Mouse (Mus musculus): ENCODE data around the gene Tppp3.

Tppp3 gene

DNA sequence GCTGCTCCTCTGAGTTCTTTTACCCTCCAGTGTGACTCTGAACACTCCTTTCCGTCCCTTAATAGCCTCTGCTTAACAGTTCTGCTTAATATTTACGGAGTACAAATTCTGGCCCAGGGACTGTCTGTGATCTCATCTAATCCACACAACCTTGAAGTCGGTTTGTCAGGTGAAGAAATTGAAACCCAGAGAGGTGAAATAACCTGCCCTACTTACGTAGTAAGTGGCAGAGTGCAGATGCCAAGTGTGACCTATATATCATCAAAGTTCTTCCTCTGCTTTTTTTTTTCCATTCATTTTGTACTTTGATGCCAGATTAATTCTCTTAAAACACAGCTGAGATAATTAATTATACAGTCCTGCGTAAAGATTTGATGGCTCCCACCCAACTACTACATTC, 37.2 kb downstream of the Tppp3 start:
- no peak for DNase-seq (ENCODE audit: extremely low spot score, low spot score)

DNA sequence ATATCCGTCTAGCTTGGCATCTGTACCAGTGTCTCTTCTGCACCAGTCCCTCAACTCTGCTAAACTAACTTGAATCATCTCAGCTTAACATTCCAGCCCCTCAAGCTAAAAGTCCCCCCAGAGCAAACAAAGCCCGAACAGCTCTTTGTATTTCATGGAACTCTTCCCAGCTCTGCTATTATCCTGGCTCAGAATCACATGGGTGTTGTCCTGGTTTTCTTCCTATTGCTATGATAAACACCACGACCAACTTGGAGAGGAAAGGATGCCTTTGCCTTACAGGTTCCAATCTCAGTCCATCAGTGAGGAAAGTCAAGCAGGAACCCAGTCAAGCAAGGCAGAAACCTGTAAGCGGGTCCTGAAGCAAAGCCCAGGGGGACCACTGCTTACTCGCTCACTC, 37.8 kb downstream of the Tppp3 start:
- no peak for DNase-seq (ENCODE audit: extremely low spot score, low spot score)

DNA sequence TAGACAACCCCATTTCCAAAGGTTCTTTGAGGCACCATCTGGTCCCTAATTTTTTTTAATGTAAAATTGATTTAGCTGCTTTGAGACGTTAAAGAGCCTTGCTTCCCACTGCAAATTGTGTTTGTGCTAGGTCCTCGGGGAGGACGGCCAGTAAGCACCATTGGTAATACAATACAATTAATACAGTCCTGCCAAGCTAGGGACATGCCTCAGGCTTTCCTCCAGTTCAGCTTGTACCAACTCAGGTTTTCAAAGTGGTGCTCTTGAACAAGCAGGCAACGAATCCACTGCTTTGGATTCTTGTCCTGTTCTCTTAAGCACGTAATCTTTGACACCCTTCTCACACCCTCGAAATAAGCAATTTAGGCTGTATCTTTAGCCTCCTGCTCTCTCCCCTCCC, 38.3 kb downstream of the Tppp3 start:
- DNase-seq (ENCODE audit: extremely low spot score, low spot score), result no peak

DNA sequence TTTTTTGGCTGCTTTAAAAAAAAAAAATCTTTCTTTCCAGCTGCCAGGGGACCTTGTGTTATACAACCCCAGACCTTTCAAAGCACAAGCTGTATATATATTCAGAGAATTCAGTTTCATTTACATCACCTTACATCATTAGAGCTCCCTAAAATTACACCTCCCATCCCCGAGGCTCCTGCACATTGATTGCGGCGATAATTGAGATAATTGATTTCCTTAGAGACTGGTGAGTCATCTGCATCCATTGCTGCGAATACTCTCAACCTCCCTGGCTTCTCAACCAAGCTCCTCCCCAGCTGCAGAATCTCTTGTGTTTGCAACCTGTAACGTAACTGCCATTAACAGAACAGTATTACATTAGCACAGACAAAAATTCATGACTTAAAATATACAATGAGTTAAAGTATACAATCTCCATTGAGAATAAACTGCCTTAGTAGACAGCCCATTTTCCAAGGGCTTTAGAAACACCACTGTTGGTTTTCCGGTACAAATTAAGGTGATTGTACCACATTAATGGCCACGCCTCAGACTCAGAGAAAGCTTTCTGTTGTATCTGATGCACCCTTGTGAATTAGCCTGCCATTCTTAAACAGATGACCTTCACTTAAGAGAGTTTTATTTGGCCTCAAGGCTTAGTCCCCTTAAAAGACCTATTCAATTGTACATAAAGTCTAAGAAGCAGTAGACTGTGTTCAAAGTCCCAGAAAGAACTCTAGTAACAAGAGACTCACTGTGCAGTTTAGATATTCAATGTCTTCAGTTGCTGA, 39.4 kb downstream of the Tppp3 start:
- DNase-seq (ENCODE audit: extremely low spot score, low spot score), result no peak

DNA sequence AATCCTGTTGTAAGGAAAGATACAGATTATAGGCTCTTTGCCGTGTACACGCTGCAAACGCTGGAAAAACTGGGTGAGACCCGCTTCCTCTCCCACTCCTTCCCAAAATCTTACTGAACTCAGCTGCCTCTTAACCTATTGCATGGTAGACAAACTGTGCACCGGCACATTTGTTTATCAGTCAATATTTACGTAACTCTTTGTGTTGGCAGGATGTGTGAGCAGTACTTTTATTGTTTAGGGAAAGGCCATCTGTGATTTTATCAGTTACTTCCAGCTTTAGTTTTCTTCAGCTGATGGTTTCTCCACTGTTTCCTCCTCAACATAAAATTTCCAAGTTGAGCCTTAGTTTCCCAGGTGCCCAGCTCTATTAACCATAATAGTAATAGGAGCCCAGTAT, 44.4 kb downstream of the Tppp3 start:
- DNase-seq (ENCODE audit: extremely low spot score, low spot score), result no peak

DNA sequence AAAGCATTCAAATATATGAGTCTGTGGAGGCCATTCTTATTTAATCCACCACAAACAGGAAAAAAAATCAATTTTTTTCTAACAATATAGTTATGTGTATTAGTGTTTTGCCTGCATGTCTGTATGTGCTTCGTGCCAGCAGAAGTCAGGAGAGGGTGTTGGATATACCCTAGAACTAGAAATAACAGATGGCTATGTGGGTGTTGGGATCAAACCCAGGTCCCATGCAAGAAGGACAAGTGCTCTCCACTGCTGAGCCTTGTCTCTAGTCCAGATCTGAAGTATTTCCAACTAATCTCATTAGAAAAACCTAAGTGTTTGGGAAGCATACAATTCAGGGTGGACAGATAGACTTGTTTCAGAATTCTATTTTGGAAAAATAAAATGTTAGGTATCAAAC, 49.3 kb downstream of the Tppp3 start:
- DNase-seq (ENCODE audit: extremely low spot score, low spot score), result no peak

DNA sequence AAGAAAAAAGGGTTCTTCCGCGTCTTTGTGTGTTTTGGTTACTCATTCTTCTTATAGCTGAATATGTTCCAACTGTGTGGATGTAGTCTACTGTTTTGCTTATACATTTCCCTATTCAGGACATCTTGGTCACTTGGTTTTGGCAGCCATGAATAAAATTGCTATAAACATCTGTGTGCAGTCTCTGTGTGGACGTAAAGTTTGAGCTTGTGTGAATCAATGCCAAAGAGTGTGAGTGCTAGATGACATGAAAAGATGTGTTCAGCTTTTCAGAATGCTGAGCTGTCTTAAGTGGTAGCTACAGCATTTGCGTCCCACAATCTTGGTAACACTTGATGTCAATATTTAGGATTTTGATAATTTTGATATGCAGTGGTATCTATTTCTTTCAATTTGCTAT, 51.5 kb downstream of the Tppp3 start:
- DNase-seq (ENCODE audit: extremely low spot score, low spot score), result no peak

DNA sequence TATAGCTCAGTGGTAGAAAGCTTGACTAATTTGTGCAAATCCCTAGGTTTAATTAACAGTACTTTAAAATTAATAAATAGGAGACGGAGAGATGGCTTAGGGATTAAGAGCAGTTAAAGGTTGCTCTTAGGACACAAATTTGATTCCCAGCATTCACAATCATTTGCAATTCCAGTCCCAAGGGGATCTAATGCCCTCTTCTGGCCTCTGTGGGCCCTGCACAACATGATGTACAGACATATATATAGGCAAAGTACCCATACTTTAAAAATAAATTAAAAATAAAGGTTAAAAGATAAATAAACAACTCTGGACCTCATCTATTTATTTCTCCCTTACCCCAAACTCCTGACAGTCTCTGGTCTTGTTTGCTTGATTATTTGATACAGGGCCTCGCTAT, 52.3 kb downstream of the Tppp3 start:
- no peak for DNase-seq (ENCODE audit: extremely low spot score, low spot score)
